Mouse (Mus musculus): ENCODE results near the gene Gzmg.
A peak's percentile ranks its signal among the peaks of the same experiment; 100 is the strongest.
"Not testable (repeated sequence)": the region's sequence is repeated elsewhere in the genome, so short reads cannot be mapped to it uniquely, and the experiment has no call there.

The Gzmg gene

GRCm38 (mm10) chr14:56172744-56173143, 13.4 kb upstream of the Gzmg start:
- no peaks in the 10 kb centered on the region for H3K9me3 ChIP-seq (ENCODE audit: low read length)
- H3K27me3 ChIP-seq (ENCODE audit: insufficient read depth, low read length) = no peaks in the 10 kb centered on the region; the same call in 1 of the 2 replicates
- no peaks in the 10 kb centered on the region for H3K36me3 ChIP-seq (ENCODE audit: insufficient read depth, low read length)
- peaks cover 4% of the 10 kb centered on the region for H3K4me1 ChIP-seq (replicated peaks; ENCODE audit: low read depth, low read length)
- TF ChIP-seq CTCF (conservative IDR thresholded peaks at IDR 0.05; ENCODE audit: low read length) (no peak), POU5F1 (IDR thresholded peaks at IDR 0.05; ENCODE audit: borderline replicate concordance, low read length) (no peak), NANOG (IDR thresholded peaks at IDR 0.05; ENCODE audit: borderline replicate concordance, low read length) (no peak)
- H3K4me3 ChIP-seq (replicated peaks; ENCODE audit: low read length) = no peak overlapping the region

GRCm38 (mm10) chr14:56168009-56168408, 8.6 kb upstream of the Gzmg start:
- no peak overlapping the region for H3K4me3 ChIP-seq (replicated peaks; ENCODE audit: low read length)
- no peaks in the 10 kb centered on the region for H3K36me3 ChIP-seq (ENCODE audit: insufficient read depth, low read length)
- no peaks in the 10 kb centered on the region for H3K9me3 ChIP-seq (ENCODE audit: low read length)
- no peak for TF ChIP-seq CTCF (conservative IDR thresholded peaks at IDR 0.05; ENCODE audit: low read length)
- no peak for TF ChIP-seq NANOG (IDR thresholded peaks at IDR 0.05; ENCODE audit: borderline replicate concordance, low read length)
- no peak for TF ChIP-seq POU5F1 (IDR thresholded peaks at IDR 0.05; ENCODE audit: borderline replicate concordance, low read length)
- peaks cover 12% of the 10 kb centered on the region for H3K4me1 ChIP-seq (replicated peaks; ENCODE audit: low read depth, low read length)
- no peaks in the 10 kb centered on the region; the same call in 1 of the 2 replicates for H3K27me3 ChIP-seq (ENCODE audit: insufficient read depth, low read length)

- H3K27me3 ChIP-seq (ENCODE audit: insufficient read depth, low read length) = no peaks in the 10 kb centered on the region
- H3K4me1 ChIP-seq (replicated peaks; ENCODE audit: low read depth, low read length) = peaks cover 6% of the 10 kb centered on the region
- TF ChIP-seq NANOG (IDR thresholded peaks at IDR 0.05; ENCODE audit: borderline replicate concordance, low read length) (no peak), POU5F1 (IDR thresholded peaks at IDR 0.05; ENCODE audit: borderline replicate concordance, low read length) (no peak), CTCF (conservative IDR thresholded peaks at IDR 0.05; ENCODE audit: low read length) (no peak)
- H3K9me3 ChIP-seq (ENCODE audit: low read length) = no peaks in the 10 kb centered on the region
- no peak overlapping the region for H3K4me3 ChIP-seq (replicated peaks; ENCODE audit: low read length)
- no peaks in the 10 kb centered on the region for H3K36me3 ChIP-seq (ENCODE audit: insufficient read depth, low read length)
Observed at GRCm38 (mm10) chr14:56162109-56162508, 2.7 kb upstream of the Gzmg start.

GRCm38 (mm10) chr14:56155340-56155739, 4.0 kb downstream of the Gzmg start:
- Histone ChIP-seq H3K27me3 (ENCODE audit: insufficient read depth, low read length) (no peaks in the 10 kb centered on the region), H3K4me1 (replicated peaks; ENCODE audit: low read depth, low read length) (no peaks in the 10 kb centered on the region), H3K4me3 (replicated peaks; ENCODE audit: low read length) (no peak overlapping the region), H3K36me3 (ENCODE audit: insufficient read depth, low read length) (no peaks in the 10 kb centered on the region), H3K9me3 (ENCODE audit: low read length) (no peaks in the 10 kb centered on the region)
- TF ChIP-seq NANOG (IDR thresholded peaks at IDR 0.05; ENCODE audit: borderline replicate concordance, low read length) (no peak), POU5F1 (IDR thresholded peaks at IDR 0.05; ENCODE audit: borderline replicate concordance, low read length) (no peak), CTCF (conservative IDR thresholded peaks at IDR 0.05; ENCODE audit: low read length) (peak; percentile 73)

- H3K9me3 ChIP-seq (ENCODE audit: low read length); H3K4me3 ChIP-seq (replicated peaks; ENCODE audit: low read length); H3K36me3 ChIP-seq (ENCODE audit: insufficient read depth, low read length); H3K4me1 ChIP-seq (replicated peaks; ENCODE audit: low read depth, low read length); H3K27me3 ChIP-seq (ENCODE audit: insufficient read depth, low read length): not testable (repeated sequence)
Observed at GRCm38 (mm10) chr14:56133675-56134074, 25.7 kb downstream of the Gzmg start.

GRCm38 (mm10) chr14:56132508-56132907, 26.9 kb downstream of the Gzmg start, which contains the start of gene Gzmd:
Gene Gzmd (minus strand): TSS chr14:56132608.
- H3K36me3 ChIP-seq (ENCODE audit: insufficient read depth, low read length); H3K4me3 ChIP-seq (replicated peaks; ENCODE audit: low read length); H3K9me3 ChIP-seq (ENCODE audit: low read length); H3K27me3 ChIP-seq (ENCODE audit: insufficient read depth, low read length); H3K4me1 ChIP-seq (replicated peaks; ENCODE audit: low read depth, low read length): not testable (repeated sequence)

- Histone ChIP-seq H3K27me3 (ENCODE audit: insufficient read depth, low read length) (no peaks in the 10 kb centered on the region), H3K4me3 (replicated peaks; ENCODE audit: low read length) (no peak overlapping the region), H3K9me3 (ENCODE audit: low read length) (no peaks in the 10 kb centered on the region), H3K36me3 (ENCODE audit: insufficient read depth, low read length) (no peaks in the 10 kb centered on the region), H3K4me1 (replicated peaks; ENCODE audit: low read depth, low read length) (no peaks in the 10 kb centered on the region)
- TF ChIP-seq CTCF (conservative IDR thresholded peaks at IDR 0.05; ENCODE audit: low read length) = peak; percentile 70
- no peak for TF ChIP-seq NANOG (IDR thresholded peaks at IDR 0.05; ENCODE audit: borderline replicate concordance, low read length)
Observed at GRCm38 (mm10) chr14:56128341-56128740, 31.0 kb downstream of the Gzmg start.

GRCm38 (mm10) chr14:56123516-56123915, 35.9 kb downstream of the Gzmg start:
- TF ChIP-seq POU5F1 (IDR thresholded peaks at IDR 0.05; ENCODE audit: borderline replicate concordance, low read length) (no peak), CTCF (conservative IDR thresholded peaks at IDR 0.05; ENCODE audit: low read length) (no peak), NANOG (IDR thresholded peaks at IDR 0.05; ENCODE audit: borderline replicate concordance, low read length) (no peak)
- H3K9me3 ChIP-seq (ENCODE audit: low read length) = no peaks in the 10 kb centered on the region
- H3K4me3 ChIP-seq (replicated peaks; ENCODE audit: low read length) = no peak overlapping the region
- H3K27me3 ChIP-seq (ENCODE audit: insufficient read depth, low read length) = peaks cover 4% of the 10 kb centered on the region; the same call in 1 of the 2 replicates
- no peaks in the 10 kb centered on the region for H3K36me3 ChIP-seq (ENCODE audit: insufficient read depth, low read length)
- H3K4me1 ChIP-seq (replicated peaks; ENCODE audit: low read depth, low read length) = no peaks in the 10 kb centered on the region

GRCm38 (mm10) chr14:56120525-56120924, 38.9 kb downstream of the Gzmg start, which contains the start of gene Gzme:
Gene Gzme (minus strand): TSS chr14:56120625.
- no peak for TF ChIP-seq NANOG (IDR thresholded peaks at IDR 0.05; ENCODE audit: borderline replicate concordance, low read length)
- no peak for TF ChIP-seq POU5F1 (IDR thresholded peaks at IDR 0.05; ENCODE audit: borderline replicate concordance, low read length)
- TF ChIP-seq CTCF (conservative IDR thresholded peaks at IDR 0.05; ENCODE audit: low read length) = no peak
- H3K36me3 ChIP-seq (ENCODE audit: insufficient read depth, low read length) = no peaks in the 10 kb centered on the region

GRCm38 (mm10) chr14:56115531-56116310, 43.7 kb downstream of the Gzmg start:
- not testable (repeated sequence) for H3K36me3 ChIP-seq (ENCODE audit: insufficient read depth, low read length); H3K4me1 ChIP-seq (replicated peaks; ENCODE audit: low read depth, low read length); H3K9me3 ChIP-seq (ENCODE audit: low read length)
- peak overlapping the region; percentile 74 for H3K4me3 ChIP-seq (replicated peaks; ENCODE audit: low read length)
- H3K27me3 ChIP-seq (ENCODE audit: insufficient read depth, low read length) = peaks cover 14% of the 10 kb centered on the region

More at GRCm38 (mm10) chr14:56120525-56120924, 38.9 kb downstream of the Gzmg start, which contains the start of gene Gzme:
- no peaks in the 10 kb centered on the region for H3K4me1 ChIP-seq (replicated peaks; ENCODE audit: low read depth, low read length)
- no peaks in the 10 kb centered on the region for H3K9me3 ChIP-seq (ENCODE audit: low read length)
- peaks cover 14% of the 10 kb centered on the region for H3K27me3 ChIP-seq (ENCODE audit: insufficient read depth, low read length)
- H3K4me3 ChIP-seq (replicated peaks; ENCODE audit: low read length) = no peak within 1 kb of the TSS
